Mouse (Mus musculus): ENCODE data around the gene Mcrs1.
"Not testable (repeated sequence)": the region's sequence is repeated elsewhere in the genome, so short reads cannot be mapped to it uniquely, and the experiment has no call there.

Mcrs1 gene

GRCm38 (mm10) chr15:99252381-99253174, 817 bp upstream of the Mcrs1 start:
- in situ Hi-C loops (cut with MboI; ENCODE audit: low sequenced_read_pairs): no loop called here

- in situ Hi-C loops (cut with MboI; ENCODE audit: low sequenced_read_pairs): not testable (repeated sequence)
Measured at GRCm38 (mm10) chr15:99251111-99251510, 650 bp downstream of the Mcrs1 start.

GRCm38 (mm10) chr15:99249938-99250337, 1.8 kb downstream of the Mcrs1 start:
- in situ Hi-C loops (cut with MboI; ENCODE audit: low sequenced_read_pairs): no loop called here

GRCm38 (mm10) chr15:99248972-99249371, 2.8 kb downstream of the Mcrs1 start:
- in situ Hi-C loops (cut with MboI; ENCODE audit: low sequenced_read_pairs): no loop called here

GRCm38 (mm10) chr15:99246736-99247135, 5.0 kb downstream of the Mcrs1 start:
- in situ Hi-C loops (cut with MboI; ENCODE audit: low sequenced_read_pairs): not testable (repeated sequence)

- in situ Hi-C loops (cut with MboI; ENCODE audit: low sequenced_read_pairs): no loop called here
Measured at GRCm38 (mm10) chr15:99242045-99242444, 9.7 kb downstream of the Mcrs1 start.

GRCm38 (mm10) chr15:99241249-99241648, 10.5 kb downstream of the Mcrs1 start:
- in situ Hi-C loops (cut with MboI; ENCODE audit: low sequenced_read_pairs): no loop called here

- in situ Hi-C loops (cut with MboI; ENCODE audit: low sequenced_read_pairs): no loop called here
Measured at GRCm38 (mm10) chr15:99240129-99240528, 11.6 kb downstream of the Mcrs1 start.

GRCm38 (mm10) chr15:99238006-99238405, 13.8 kb downstream of the Mcrs1 start:
- in situ Hi-C loops (cut with MboI; ENCODE audit: low sequenced_read_pairs): no loop called here

- in situ Hi-C loops (cut with MboI; ENCODE audit: low sequenced_read_pairs): no loop called here
Measured at GRCm38 (mm10) chr15:99234326-99235010, 17.3 kb downstream of the Mcrs1 start.

- in situ Hi-C loops (cut with MboI; ENCODE audit: low sequenced_read_pairs): no loop called here
Measured at GRCm38 (mm10) chr15:99233719-99234118, 18.0 kb downstream of the Mcrs1 start.

- in situ Hi-C loops (cut with MboI; ENCODE audit: low sequenced_read_pairs): no loop called here
Measured at GRCm38 (mm10) chr15:99231998-99232397, 19.8 kb downstream of the Mcrs1 start.

GRCm38 (mm10) chr15:99226090-99226489, 25.7 kb downstream of the Mcrs1 start:
- in situ Hi-C loops (cut with MboI; ENCODE audit: low sequenced_read_pairs): no loop called here

GRCm38 (mm10) chr15:99225081-99225810, 26.5 kb downstream of the Mcrs1 start:
- in situ Hi-C loops (cut with MboI; ENCODE audit: low sequenced_read_pairs): no loop called here

GRCm38 (mm10) chr15:99224208-99224911, 27.4 kb downstream of the Mcrs1 start, which contains the start of gene Kcnh3:
TSS of gene Kcnh3 (plus strand) at chr15:99224861.
- in situ Hi-C loops (cut with MboI; ENCODE audit: low sequenced_read_pairs): no loop called here

GRCm38 (mm10) chr15:99223585-99224207, 28.1 kb downstream of the Mcrs1 start:
- in situ Hi-C loops (cut with MboI; ENCODE audit: low sequenced_read_pairs): no loop called here

GRCm38 (mm10) chr15:99222794-99223584, 28.8 kb downstream of the Mcrs1 start:
- in situ Hi-C loops (cut with MboI; ENCODE audit: low sequenced_read_pairs): no loop called here

- in situ Hi-C loops (cut with MboI; ENCODE audit: low sequenced_read_pairs): no loop called here
Measured at GRCm38 (mm10) chr15:99221315-99221952, 30.3 kb downstream of the Mcrs1 start.

- in situ Hi-C loops (cut with MboI; ENCODE audit: low sequenced_read_pairs): no loop called here
Measured at GRCm38 (mm10) chr15:99217630-99218029, 34.1 kb downstream of the Mcrs1 start.

Data from CH12F3 (cell line).